Mouse (Mus musculus) MEL-GATA-1-ER (cell line): Measurements from ENCODE around the gene Cnr2.

ENCODE experiments used
- DNase-seq: peaks from one replicate; pipeline ENCODE4 v3.0.0-alpha.2; 2012; ENCODE audit warnings: low read depth; ENCODE audit errors: extremely low read depth

Gene Cnr2

GRCm38 (mm10) chr4:135895071-135895571 lies at the start of gene Cnr2:
TSS of gene Cnr2 (plus strand) at chr4:135895394.
- DNase-seq = peak; percentile 78

GRCm38 (mm10) chr4:135847581-135847980 lies 47.6 kb upstream of the Cnr2 start:
- DNase-seq = no peak

GRCm38 (mm10) chr4:135850411-135851095 lies 44.6 kb upstream of the Cnr2 start:
- no peak for DNase-seq

GRCm38 (mm10) chr4:135851942-135852341 lies 43.3 kb upstream of the Cnr2 start:
- no peak for DNase-seq

GRCm38 (mm10) chr4:135853987-135854546 lies 41.1 kb upstream of the Cnr2 start:
- no peak for DNase-seq

- no peak for DNase-seq
These were observed 40.6 kb upstream of the Cnr2 start for GRCm38 (mm10) chr4:135854630-135855029.

GRCm38 (mm10) chr4:135855080-135855479 lies 40.1 kb upstream of the Cnr2 start:
- DNase-seq = no peak

GRCm38 (mm10) chr4:135855536-135856222 lies 39.5 kb upstream of the Cnr2 start, which contains the start of gene Srsf10:
TSS of gene Srsf10 (plus strand) at chr4:135855747.
- peak; percentile 87 for DNase-seq

GRCm38 (mm10) chr4:135856223-135857091 lies 38.7 kb upstream of the Cnr2 start:
- no peak for DNase-seq

- no peak for DNase-seq
These were observed 37.5 kb upstream of the Cnr2 start for GRCm38 (mm10) chr4:135857597-135858186.

GRCm38 (mm10) chr4:135868996-135869395 lies 26.2 kb upstream of the Cnr2 start:
- DNase-seq = no peak

- no peak for DNase-seq
These were observed 24.8 kb upstream of the Cnr2 start for GRCm38 (mm10) chr4:135870227-135871023.

- DNase-seq = no peak
These were observed 23.2 kb upstream of the Cnr2 start for GRCm38 (mm10) chr4:135872015-135872414.

- no peak for DNase-seq
These were observed 22.4 kb upstream of the Cnr2 start for GRCm38 (mm10) chr4:135872589-135873391.

- DNase-seq = peak; percentile 83
These were observed 21.5 kb upstream of the Cnr2 start, which contains the start of gene Pnrc2 for GRCm38 (mm10) chr4:135873526-135874202. TSS of gene Pnrc2 (minus strand) at chr4:135873850.

GRCm38 (mm10) chr4:135874564-135875535 lies 20.3 kb upstream of the Cnr2 start:
- no peak for DNase-seq

- no peak for DNase-seq
These were observed 19.6 kb upstream of the Cnr2 start for GRCm38 (mm10) chr4:135875546-135875945.
